Mouse (Mus musculus): ENCODE results near the gene Ube2b.

- TF ChIP-seq POLR2A (IDR thresholded peaks at IDR 0.05; ENCODE audit: control insufficient read depth, low read depth, low read length) (no peak), CTCF (IDR thresholded peaks at IDR 0.05; ENCODE audit: control insufficient read depth, insufficient read depth, insufficient replicate concordance, low read depth, low read length) (no peak)
Measured at GRCm38 (mm10) chr11:52032356-52032755, 31.8 kb upstream of the Ube2b start.
